Mouse (Mus musculus): ENCODE data around the gene Traf3ip3. TPM values are rescaled to one million over a fixed set of nuclear protein-coding genes. Genes with fewer than 3 reads are reported as not detected.

The Traf3ip3 gene
- total RNA-seq, 2 experiments from 2014 or later = 0.89 to 1.9 TPM

- no peak for DNase-seq (ENCODE audit: extremely low spot score in 1 of 2, low spot score in 1 of 2)
Observed at GRCm38 (mm10) chr1:193167746-193168145, 33.8 kb downstream of the Traf3ip3 start, which contains the start of gene A130010J15Rik. Gene A130010J15Rik, plus strand, starts transcription at chr1:193168046.

- no peak for DNase-seq (ENCODE audit: extremely low spot score in 1 of 2, low spot score in 1 of 2)
Observed at GRCm38 (mm10) chr1:193160317-193161032, 41.0 kb downstream of the Traf3ip3 start.

- DNase-seq (ENCODE audit: extremely low spot score in 1 of 2, low spot score in 1 of 2) = no peak
Observed at GRCm38 (mm10) chr1:193159613-193160012, 41.9 kb downstream of the Traf3ip3 start.

GRCm38 (mm10) chr1:193159163-193159562 lies 42.3 kb downstream of the Traf3ip3 start:
- no peak for DNase-seq (ENCODE audit: extremely low spot score in 1 of 2, low spot score in 1 of 2)

- DNase-seq (ENCODE audit: extremely low spot score in 1 of 2, low spot score in 1 of 2) = no peak
Observed at GRCm38 (mm10) chr1:193157111-193157492, 44.4 kb downstream of the Traf3ip3 start.

GRCm38 (mm10) chr1:193156316-193157110 lies 45.0 kb downstream of the Traf3ip3 start:
- no peak for DNase-seq (ENCODE audit: extremely low spot score in 1 of 2, low spot score in 1 of 2)

GRCm38 (mm10) chr1:193153561-193153960 lies 47.9 kb downstream of the Traf3ip3 start:
- DNase-seq (ENCODE audit: extremely low spot score in 1 of 2, low spot score in 1 of 2) = no peak

GRCm38 (mm10) chr1:193152872-193153271 lies 48.6 kb downstream of the Traf3ip3 start, which contains the start of gene Irf6:
Gene Irf6, plus strand, starts transcription at chr1:193153111.
- no peak for DNase-seq (ENCODE audit: extremely low spot score in 1 of 2, low spot score in 1 of 2)

GRCm38 (mm10) chr1:193151134-193151533 lies 50.4 kb downstream of the Traf3ip3 start:
- DNase-seq (ENCODE audit: extremely low spot score in 1 of 2, low spot score in 1 of 2) = no peak

GRCm38 (mm10) chr1:193149231-193149630 lies 52.3 kb downstream of the Traf3ip3 start:
- no peak for DNase-seq (ENCODE audit: extremely low spot score in 1 of 2, low spot score in 1 of 2)

- no peak for DNase-seq (ENCODE audit: extremely low spot score in 1 of 2, low spot score in 1 of 2)
Observed at GRCm38 (mm10) chr1:193146416-193146815, 55.1 kb downstream of the Traf3ip3 start.

- DNase-seq (ENCODE audit: extremely low spot score in 1 of 2, low spot score in 1 of 2) = no peak
Observed at GRCm38 (mm10) chr1:193145101-193145500, 56.4 kb downstream of the Traf3ip3 start.

- no peak for DNase-seq (ENCODE audit: extremely low spot score in 1 of 2, low spot score in 1 of 2)
Observed at GRCm38 (mm10) chr1:193144516-193144915, 57.0 kb downstream of the Traf3ip3 start.

- DNase-seq (ENCODE audit: extremely low spot score in 1 of 2, low spot score in 1 of 2) = no peak
Observed at GRCm38 (mm10) chr1:193142517-193143062, 58.9 kb downstream of the Traf3ip3 start.

GRCm38 (mm10) chr1:193141118-193141517 lies 60.4 kb downstream of the Traf3ip3 start:
- DNase-seq (ENCODE audit: extremely low spot score in 1 of 2, low spot score in 1 of 2) = no peak

- DNase-seq (ENCODE audit: extremely low spot score in 1 of 2, low spot score in 1 of 2) = no peak
Observed at GRCm38 (mm10) chr1:193138669-193139068, 62.8 kb downstream of the Traf3ip3 start.

GRCm38 (mm10) chr1:193138087-193138486 lies 63.4 kb downstream of the Traf3ip3 start:
- no peak for DNase-seq (ENCODE audit: extremely low spot score in 1 of 2, low spot score in 1 of 2)

GRCm38 (mm10) chr1:193133726-193134125 lies 67.8 kb downstream of the Traf3ip3 start:
- DNase-seq (ENCODE audit: extremely low spot score in 1 of 2, low spot score in 1 of 2) = no peak

GRCm38 (mm10) chr1:193132385-193132784 lies 69.1 kb downstream of the Traf3ip3 start:
- no peak for DNase-seq (ENCODE audit: extremely low spot score in 1 of 2, low spot score in 1 of 2)

GRCm38 (mm10) chr1:193131311-193131948 lies 70.1 kb downstream of the Traf3ip3 start:
- DNase-seq (ENCODE audit: extremely low spot score in 1 of 2, low spot score in 1 of 2) = no peak

- DNase-seq (ENCODE audit: extremely low spot score in 1 of 2, low spot score in 1 of 2) = no peak
Observed at GRCm38 (mm10) chr1:193130839-193131238, 70.7 kb downstream of the Traf3ip3 start.

Measured in layer of hippocampus, postnatal 25 days (tissue).